Mouse (Mus musculus): ENCODE results near the gene Ndufs1. TPM values are rescaled to one million over a fixed set of nuclear protein-coding genes. Genes with fewer than 3 reads are reported as not detected.

The Ndufs1 gene
- total RNA-seq, 2 experiments from 2014 or later = 670 to 683 TPM

- DNase-seq = no peak
- intact Hi-C loops (cut with DNase I) = no loop called here
These were observed 56.3 kb downstream of the Ndufs1 start for GRCm38 (mm10) chr1:63120382-63120781.

DNA sequence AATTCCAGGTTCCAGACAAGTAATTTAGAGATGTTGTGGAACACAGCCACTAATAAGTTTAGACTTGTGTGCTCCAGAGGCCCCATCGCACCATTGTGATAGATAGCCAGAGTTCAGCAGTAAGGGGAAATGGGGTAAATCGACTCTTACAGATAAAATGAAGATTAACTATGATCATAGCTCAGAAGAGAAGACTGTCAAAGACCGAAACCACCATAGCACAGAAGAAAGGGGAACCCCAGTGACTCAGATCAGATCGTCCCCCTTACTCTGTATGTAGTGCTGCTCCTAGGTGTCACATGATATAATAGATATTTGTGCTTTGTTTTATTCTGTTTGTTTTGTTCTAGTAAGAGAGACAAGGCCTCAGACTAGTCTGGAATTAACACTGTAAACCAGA lies 57.0 kb downstream of the Ndufs1 start:
- intact Hi-C loops (cut with DNase I) = no loop called here
- no peak for DNase-seq

DNA sequence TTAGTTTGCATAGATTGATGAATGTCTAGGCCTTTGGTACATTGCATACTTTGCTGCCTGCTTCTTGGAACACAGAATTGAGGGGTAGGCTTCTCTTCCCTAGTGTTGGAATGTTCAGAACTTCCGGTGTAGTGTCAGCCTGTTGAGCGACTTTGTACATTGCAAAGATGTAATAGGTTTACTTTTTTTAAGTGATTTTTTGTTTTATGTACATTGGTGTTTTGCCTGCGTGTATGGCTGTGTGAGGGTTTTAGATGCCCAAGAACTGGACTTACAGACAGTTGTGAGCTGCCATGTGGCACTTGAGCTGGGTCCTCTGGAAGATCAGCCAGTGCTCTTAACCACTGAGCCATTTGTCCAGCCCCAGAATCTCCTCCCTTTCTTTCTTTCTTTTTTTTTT lies 61.1 kb downstream of the Ndufs1 start:
- intact Hi-C loops (cut with DNase I) = no loop called here
- DNase-seq = peak; percentile 27 to 28

DNA sequence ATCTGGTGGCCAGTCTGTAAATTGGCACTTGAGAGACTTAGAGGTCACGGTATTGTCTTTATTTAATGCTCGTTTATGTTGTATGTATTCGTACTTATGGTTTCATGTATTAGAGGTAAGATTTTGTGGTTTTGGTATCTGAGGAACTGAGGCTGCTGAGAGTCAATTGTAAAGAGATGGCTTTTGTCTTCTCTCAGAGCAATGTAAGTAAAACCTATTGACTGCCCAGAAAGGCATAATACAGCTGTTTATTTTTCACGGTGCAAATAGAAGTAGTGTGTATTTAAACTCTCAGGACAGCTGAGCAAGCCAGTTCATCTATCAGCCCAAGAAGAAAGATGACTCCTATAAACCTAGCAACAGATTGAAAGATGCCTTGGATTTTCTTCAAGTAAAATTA lies 61.5 kb downstream of the Ndufs1 start:
- intact Hi-C loops (cut with DNase I) = no loop called here
- DNase-seq = peak in 1 of 2 experiments; percentile 15

GRCm38 (mm10) chr1:63114136-63114781 lies 62.4 kb downstream of the Ndufs1 start, which contains the start of gene Ino80d:
Gene Ino80d, minus strand, starts transcription at chr1:63114667.
- peak; percentile 88 to 89 for DNase-seq
- intact Hi-C loops (cut with DNase I) = no loop called here

- intact Hi-C loops (cut with DNase I) = no loop called here
- DNase-seq = peak; percentile 71 to 74
These were observed 63.1 kb downstream of the Ndufs1 start for GRCm38 (mm10) chr1:63113274-63114135.

GRCm38 (mm10) chr1:63112865-63113261 lies 63.8 kb downstream of the Ndufs1 start:
- DNase-seq = peak; percentile 57 to 63
- intact Hi-C loops (cut with DNase I) = no loop called here

DNA sequence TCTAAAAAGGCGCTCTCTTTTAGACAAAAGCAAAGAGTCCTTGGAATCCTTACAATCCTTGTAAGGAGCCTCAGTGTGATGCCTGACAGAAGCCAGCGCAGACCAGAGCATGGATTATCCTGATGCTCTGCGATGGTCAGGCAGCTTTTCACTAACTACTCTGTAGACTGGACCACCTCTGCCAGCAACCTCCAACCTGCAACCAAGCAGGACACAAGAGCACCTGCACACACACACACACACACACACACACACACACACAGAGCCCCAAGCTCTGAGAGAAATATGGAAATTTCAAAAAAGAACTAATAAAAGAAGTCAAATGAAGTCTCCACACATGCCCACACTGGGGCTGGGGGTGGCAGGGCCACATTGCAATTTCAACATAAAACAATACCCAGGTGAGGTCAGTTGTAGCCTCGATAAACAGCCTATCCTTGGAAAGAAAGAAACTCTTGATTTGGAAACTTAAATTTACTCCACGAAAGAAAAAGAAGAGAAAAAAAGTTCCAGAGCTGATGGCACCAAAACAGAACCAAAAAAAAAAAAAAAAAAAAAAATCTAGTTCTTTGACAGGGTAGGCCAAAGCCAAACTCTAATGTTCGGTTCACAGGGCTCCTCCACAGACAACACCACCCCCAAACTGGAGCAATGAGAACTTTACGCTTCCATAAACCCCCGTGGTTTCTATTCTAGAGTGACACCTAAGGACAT lies 64.3 kb downstream of the Ndufs1 start:
- intact Hi-C loops (cut with DNase I) = no loop called here
- no peak for DNase-seq

DNA sequence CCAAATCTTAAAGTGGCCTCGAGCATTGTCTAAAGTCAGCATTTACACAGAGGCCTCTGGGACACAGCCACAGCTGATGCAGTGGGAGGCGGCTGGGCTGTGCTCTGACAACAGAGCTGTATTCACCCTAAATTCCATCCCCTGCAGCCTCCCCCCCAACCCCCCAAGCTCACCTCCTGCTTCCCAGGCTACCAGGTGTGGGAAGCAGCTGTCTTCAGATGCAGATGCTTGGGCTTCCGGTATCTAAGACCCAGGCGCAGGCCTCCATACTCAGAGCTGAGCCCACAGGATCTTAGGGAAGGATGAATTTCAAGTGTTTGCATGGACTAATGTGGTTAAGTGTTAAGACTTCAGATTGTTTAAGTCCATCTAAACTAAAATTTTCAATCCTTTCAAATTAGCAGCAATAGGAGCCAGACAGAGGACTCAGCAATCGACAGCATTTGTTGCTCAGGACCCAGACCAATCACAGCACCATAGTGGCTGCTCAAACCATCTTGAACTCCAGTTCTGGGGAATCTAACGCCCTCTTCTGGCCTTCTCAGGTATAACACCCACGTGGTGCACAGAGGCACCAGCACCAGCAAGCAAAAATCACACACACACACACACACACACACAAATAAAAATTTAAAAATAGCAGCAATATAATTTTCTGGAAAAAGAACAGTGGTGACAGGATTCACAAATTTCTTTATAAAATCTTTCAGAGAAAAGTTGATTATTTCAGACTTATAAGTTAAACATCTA lies 65.9 kb downstream of the Ndufs1 start:
- peak; percentile 20 to 56 for DNase-seq
- intact Hi-C loops (cut with DNase I) = no loop called here

DNA sequence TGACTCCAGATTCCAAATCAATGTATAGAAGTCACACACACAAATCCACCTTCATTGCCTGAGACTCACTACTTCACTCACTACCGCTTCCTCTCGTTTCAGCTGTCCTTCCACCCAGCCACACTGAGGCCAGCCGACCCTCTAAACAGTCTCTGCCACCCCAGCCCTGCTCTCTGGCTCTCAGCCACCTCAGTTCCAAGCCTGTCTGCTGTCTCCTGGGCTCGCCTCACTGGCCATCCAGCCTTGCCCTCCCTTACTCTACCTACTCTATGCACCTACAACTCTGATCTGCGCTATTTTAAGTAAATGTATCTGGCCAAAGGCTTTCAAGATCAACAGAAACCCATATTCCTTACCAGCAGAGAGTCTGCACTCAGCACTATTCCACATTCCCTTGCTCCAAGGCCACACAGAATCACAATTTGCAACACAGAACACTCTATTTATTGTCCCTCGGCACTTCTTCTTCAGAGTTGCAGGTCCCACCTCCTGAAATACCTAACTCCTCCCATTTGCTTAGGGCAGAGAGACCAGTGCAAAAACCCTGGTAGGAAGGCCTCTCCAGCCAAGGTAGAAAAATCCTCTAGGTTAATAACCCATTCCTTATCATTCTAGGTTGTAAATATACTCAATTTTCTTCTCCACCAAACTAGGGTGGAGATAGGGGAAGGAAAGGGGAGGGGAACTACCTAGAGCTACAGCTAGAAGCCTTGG lies 68.9 kb downstream of the Ndufs1 start:
- intact Hi-C loops (cut with DNase I) = no loop called here
- peak in 1 of 2 experiments; percentile 22 for DNase-seq

GRCm38 (mm10) chr1:63102758-63103451 lies 73.7 kb downstream of the Ndufs1 start:
- intact Hi-C loops (cut with DNase I) = no loop called here
- no peak for DNase-seq

DNA sequence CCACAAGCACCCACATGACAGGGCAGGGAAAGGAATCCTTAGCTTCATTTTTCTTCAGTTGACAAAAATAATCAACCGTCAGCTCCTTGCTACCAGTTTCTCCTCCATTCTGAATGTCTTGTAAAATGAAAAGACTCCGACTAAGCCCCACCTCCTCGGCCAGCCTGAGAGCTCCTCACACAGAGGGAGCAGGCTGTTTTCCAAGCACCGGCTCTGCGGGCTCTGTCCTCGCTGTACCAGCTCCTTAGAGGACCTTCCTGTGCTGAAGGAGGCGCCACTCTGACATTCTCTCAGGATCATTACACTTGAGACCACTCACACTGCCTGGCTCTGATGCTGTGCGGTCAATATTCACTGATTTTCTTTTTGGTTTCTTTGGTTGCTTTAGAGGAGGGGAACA lies 76.4 kb downstream of the Ndufs1 start:
- intact Hi-C loops (cut with DNase I) = no loop called here
- DNase-seq = no peak

GRCm38 (mm10) chr1:63098831-63099230 lies 77.8 kb downstream of the Ndufs1 start:
- no peak for DNase-seq
- intact Hi-C loops (cut with DNase I) = no loop called here

GRCm38 (mm10) chr1:63096071-63096470 lies 80.6 kb downstream of the Ndufs1 start:
- DNase-seq = no peak
- intact Hi-C loops (cut with DNase I) = no loop called here

Small RNA genes within 50 kb of the gene (microRNA-seq; reads per million reads assigned to microRNA genes)
- gene Gm24557 (0 reads per million in 2 experiments), gene Gm27512 (0 reads per million in 2 experiments)

Other genes starting within 250 kb of the Ndufs1 start
- gene Ino80d, start 62.2 kb downstream of the Ndufs1 start, total RNA-seq (2021) = 10 to 100 TPM; 25.7 to 26.6 TPM
- 100 to 1,000 TPM; 445 to 453 TPM for gene Eef1b2, start within 50 bp of the Ndufs1 start, total RNA-seq (2021)
- gene Gpr1, start 37.7 kb upstream of the Ndufs1 start, total RNA-seq (2021) = under 1 TPM; 0.22 to 0.35 TPM
- 1 to 10 TPM; 1.6 TPM for gene Zdbf2, start 96.4 kb upstream of the Ndufs1 start, total RNA-seq (2021)